Mouse (Mus musculus) testis, adult 10 weeks (tissue): ENCODE data around the gene Gm17026. TPM values are rescaled to one million over a fixed set of nuclear protein-coding genes. Genes with fewer than 3 reads are reported as not detected.

Experiments used
- polyA plus RNA-seq: library from polyadenylated mRNA; stranded (reverse); fragments of 350-450 nt; fragmentation: Illumina TruSeq; extraction: RNeasy Lipid Tissue Mini Kit (QIAGEN cat#74804); gene quantifications from one replicate; pipeline ENCODE4 v1.2.3, GENCODE M21; 2014; ENCODE audit warnings: low read depth, low replicate concordance

Gene Gm17026
- 1.5 TPM for polyA plus RNA-seq

GRCm38 (mm10) chr14:42259948-42260347 is at the start of gene Gm17026:
Gene Gm17026 (minus strand): TSS chr14:42260048.

GRCm38 (mm10) chr14:42297258-42297657 is 37.4 kb upstream of the Gm17026 start, which contains the start of gene Gm9611:
Gene Gm9611 (minus strand): TSS chr14:42297358.

Other genes starting within 250 kb of the Gm17026 start
- not detected for gene Gm7951, start 142.7 kb downstream of the Gm17026 start, polyA plus RNA-seq
- 0.24 TPM for gene Gm17027, start 97.4 kb downstream of the Gm17026 start, polyA plus RNA-seq
- 66.4 TPM for gene Gm3573, start 69.3 kb downstream of the Gm17026 start, polyA plus RNA-seq
- gene Gm9611, start 37.3 kb upstream of the Gm17026 start, polyA plus RNA-seq, result 0.70 TPM
- gene Gm7995, start 50.2 kb upstream of the Gm17026 start, polyA plus RNA-seq, result 6.5 TPM
- gene Gm8005, start 179.6 kb upstream of the Gm17026 start, polyA plus RNA-seq, result 1.2 TPM
- 5.5 TPM for gene Gm8011, start 203.8 kb upstream of the Gm17026 start, polyA plus RNA-seq
- gene Gm8020, start 242.3 kb upstream of the Gm17026 start, polyA plus RNA-seq, result 0.92 TPM